Mouse (Mus musculus) bone marrow macrophage, adult 2 months (primary cell): ENCODE results near the gene Crhbp. TPM values are rescaled to one million over a fixed set of nuclear protein-coding genes. Genes with fewer than 3 reads are reported as not detected.

Experiments
- H3K27ac ChIP-seq: 2 replicates; pipeline ENCODE4 v1.5.1; 2012; ENCODE audit warnings: low read depth, low read length; ENCODE audit not compliant: insufficient read depth
- H3K4me1 ChIP-seq: 2 replicates; pipeline ENCODE4 v1.6.1; 2012; ENCODE audit warnings: low read length; ENCODE audit not compliant: control insufficient read depth, insufficient read depth
- H3K4me3 ChIP-seq: 2 replicates; pipeline ENCODE4 v1.5.1; 2012; ENCODE audit warnings: mild to moderate bottlenecking, low read length, moderate library complexity; ENCODE audit not compliant: insufficient read depth
- CTCF ChIP-seq: IDR thresholded peaks from 2 replicates; pipeline ENCODE4 v1.5.1; 2012; ENCODE audit warnings: low read depth, mild to moderate bottlenecking, low read length, moderate library complexity
- POLR2A ChIP-seq: IDR thresholded peaks from 2 replicates; pipeline ENCODE4 v1.6.1; 2012; ENCODE audit warnings: mild to moderate bottlenecking, low read depth, low read length, borderline replicate concordance
- polyA plus RNA-seq: library from polyadenylated mRNA; stranded (reverse); fragments of >200 nt; gene quantifications from 2 replicates; pipeline ENCODE4 v1.2.4, GENCODE M21; 2012; ENCODE audit not compliant: missing spikeins, insufficient read depth, insufficient read length

Crhbp gene
- polyA plus RNA-seq: not detected in 2 replicates

DNA sequence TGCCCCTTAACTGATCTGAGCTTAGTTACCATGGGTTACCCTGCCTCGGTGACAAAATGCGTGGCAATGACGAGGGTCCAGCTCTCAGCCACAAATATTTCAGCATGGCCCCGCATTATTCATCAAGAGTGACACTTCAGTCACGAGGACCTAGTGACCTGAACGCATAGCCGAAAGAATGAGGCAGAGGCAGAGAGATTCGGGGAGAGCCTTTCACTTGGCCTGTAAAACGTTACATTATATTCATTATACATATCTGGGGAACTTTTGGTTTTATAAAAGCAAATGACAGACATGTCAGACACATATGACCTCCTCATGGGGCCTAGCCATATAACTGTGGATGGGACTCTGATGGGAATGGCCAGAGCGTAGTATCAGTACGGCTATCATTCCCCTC lies at the start of gene Crhbp:
Gene Crhbp, minus strand, starts transcription at position 101 of the 400 bp plus-strand sequence.
- no peak for TF ChIP-seq CTCF
- no peak for TF ChIP-seq POLR2A
- peaks cover 5% of the 10 kb centered on the region; the same call in 1 of the 2 replicates for H3K4me1 ChIP-seq
- H3K27ac ChIP-seq: no peak within 1 kb of the TSS
- H3K4me3 ChIP-seq: peak within 1 kb of the TSS; percentile 19; the same call in 1 of the 2 replicates

DNA sequence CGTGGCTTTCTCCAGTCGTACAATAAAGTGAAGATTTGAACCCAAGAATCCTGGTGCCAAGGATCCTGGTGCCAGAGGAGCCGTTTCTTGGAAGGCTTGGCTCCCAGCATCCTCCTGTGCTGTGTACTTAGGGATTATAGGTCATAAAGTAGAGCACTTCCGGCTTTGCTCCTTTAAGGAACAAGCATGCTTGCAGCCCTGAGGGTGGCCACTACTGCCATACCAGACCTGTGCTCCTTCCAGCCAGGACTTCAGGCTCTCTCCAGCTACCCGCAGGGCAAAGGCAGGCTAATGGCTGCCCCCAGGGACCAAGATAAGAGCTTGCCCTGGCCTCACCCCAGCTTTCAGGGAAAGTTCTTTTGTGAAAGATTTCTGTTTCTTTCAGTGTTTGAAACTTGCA lies 48.6 kb upstream of the Crhbp start:
- Histone ChIP-seq H3K4me3 (no peak overlapping the region), H3K4me1 (peaks cover 14% of the 10 kb centered on the region), H3K27ac (no peak overlapping the region)
- TF ChIP-seq POLR2A: no peak
- no peak for TF ChIP-seq CTCF

DNA sequence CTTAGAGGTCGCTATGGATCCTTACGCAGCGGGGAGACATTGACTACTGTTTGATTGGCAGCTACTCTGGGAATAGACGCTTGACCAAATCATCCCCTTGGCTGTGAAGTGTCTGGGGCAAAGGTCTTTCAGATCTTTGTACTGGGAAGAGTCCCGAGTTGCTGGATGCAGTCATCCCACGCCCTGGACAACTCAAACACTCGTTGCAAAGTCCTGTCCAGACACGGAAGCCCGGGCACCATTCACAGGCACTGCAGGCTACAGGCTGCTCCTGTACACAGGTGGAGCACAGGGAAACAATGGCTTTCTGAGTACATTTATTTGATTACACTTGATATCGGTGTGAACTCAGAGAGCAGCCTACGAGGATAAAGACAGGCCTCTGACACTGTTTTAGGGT lies 46.6 kb upstream of the Crhbp start:
- H3K4me3 ChIP-seq: no peak overlapping the region
- TF ChIP-seq CTCF (no peak), POLR2A (no peak)
- H3K27ac ChIP-seq: no peak overlapping the region

DNA sequence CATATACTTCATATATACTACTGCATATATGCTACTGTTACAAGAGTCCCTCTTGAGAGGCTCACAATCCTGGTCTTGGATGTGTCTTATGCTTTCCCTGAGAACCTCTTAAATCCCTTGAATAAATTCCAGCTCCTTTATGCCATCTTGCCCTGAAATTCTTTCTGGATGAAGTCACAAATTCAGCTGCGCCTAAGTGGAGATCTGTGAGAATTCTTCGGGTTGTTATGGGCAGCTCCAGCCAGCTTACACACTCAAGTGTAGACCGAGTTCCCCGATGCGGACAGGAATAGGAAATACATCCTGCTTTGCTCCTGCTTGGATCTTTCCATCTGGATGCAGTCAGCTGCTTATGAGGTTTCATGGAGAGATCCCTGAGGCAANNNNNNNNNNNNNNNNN lies 39.9 kb upstream of the Crhbp start:
- Histone ChIP-seq H3K27ac (no peak overlapping the region), H3K4me1 (peaks cover 2% of the 10 kb centered on the region)
- no peak for TF ChIP-seq POLR2A
- no peak for TF ChIP-seq CTCF

More for the DNA sequence above, 46.6 kb upstream of the Crhbp start:
- H3K4me1 ChIP-seq: peaks cover 14% of the 10 kb centered on the region

DNA sequence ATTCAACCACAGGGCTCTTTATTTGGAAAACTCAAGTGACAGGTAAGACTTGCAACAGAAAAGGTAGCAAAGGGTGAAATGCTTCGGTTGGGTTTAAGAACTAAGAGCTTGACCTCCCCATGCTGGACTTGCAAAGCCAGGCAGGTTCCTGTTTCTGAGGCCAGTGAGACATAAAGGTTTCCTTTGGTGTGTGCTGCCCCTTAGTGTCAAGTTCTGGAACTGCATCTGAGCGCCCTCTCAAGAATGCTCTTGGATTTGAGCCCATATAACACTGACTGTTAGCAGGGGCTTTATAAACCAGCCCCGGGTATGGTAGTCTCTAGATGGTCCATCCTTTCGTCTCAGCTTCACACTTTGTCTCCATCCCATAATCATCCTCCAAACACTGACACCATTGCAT lies 36.7 kb upstream of the Crhbp start:
- peaks cover 2% of the 10 kb centered on the region for H3K4me1 ChIP-seq
- H3K27ac ChIP-seq: no peak overlapping the region

More for the DNA sequence above, 39.9 kb upstream of the Crhbp start:
- H3K4me3 ChIP-seq: no peak overlapping the region

DNA sequence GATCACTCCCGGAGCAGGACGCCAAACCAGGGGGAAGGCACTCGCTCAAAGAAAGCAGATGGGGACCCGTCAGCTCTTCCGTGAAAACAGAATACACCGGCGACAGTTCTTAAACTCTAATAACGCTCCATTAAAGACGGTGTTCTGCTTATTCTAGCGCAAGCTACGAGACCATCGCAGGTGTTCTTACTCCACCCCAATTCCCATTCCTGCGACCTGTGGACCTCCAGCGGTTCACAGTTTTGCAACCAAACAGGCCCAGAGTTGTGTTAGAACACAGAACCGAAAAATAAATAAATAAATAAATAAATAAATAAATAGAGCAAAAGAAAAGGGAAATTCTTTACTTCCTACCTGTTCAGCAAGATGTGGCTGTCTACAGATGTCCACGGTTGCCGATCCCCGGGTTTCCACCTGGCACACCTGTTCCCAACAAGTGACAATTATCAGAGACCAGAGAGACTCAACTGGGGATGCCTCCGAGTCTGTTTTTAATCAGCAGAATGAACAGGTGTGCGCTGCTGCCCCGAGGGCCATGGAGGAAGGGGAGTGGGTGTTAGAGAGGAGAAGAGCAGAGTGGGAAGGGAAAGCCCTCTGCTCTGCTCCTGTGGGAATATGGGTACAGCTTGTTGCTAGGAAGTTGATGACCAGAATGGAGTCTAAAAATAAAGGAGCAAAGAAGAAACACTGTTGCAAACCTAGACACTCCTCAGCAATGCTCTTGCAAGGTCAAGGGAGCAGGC lies 34.1 kb upstream of the Crhbp start, which contains the start of gene S100z:
Gene S100z, minus strand, starts transcription at position 51 of the 743 bp plus-strand sequence.
- TF ChIP-seq POLR2A (no peak), CTCF (no peak)
- no peak within 1 kb of the TSS for H3K4me3 ChIP-seq
- peaks cover 2% of the 10 kb centered on the region for H3K4me1 ChIP-seq
- H3K27ac ChIP-seq: no peak within 1 kb of the TSS

More for the DNA sequence above, 36.7 kb upstream of the Crhbp start:
- no peak overlapping the region for H3K4me3 ChIP-seq
- peak; percentile 28; the same call in 1 of the 2 replicates for TF ChIP-seq CTCF
- TF ChIP-seq POLR2A: no peak

DNA sequence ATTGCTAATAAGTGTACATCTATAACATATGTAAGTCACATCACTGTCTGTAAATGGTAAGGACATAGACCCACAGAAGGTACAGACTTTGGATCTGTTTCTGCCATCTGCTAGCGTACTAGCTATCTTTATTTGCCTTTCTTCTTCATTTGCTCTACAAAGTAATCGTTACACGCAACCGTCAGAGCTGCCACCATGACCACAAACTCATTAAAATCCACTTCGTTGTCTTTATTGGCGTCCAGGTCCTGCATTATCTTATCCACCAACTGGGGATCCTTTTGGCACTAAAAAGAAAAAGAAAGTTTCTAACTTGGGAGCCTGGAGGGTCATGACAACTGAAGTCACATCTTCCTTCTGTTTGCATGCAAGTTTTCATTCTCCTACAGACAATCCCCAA lies 32.4 kb upstream of the Crhbp start:
- TF ChIP-seq CTCF (no peak), POLR2A (no peak)
- H3K4me1 ChIP-seq: peaks cover 2% of the 10 kb centered on the region
- H3K4me3 ChIP-seq: no peak overlapping the region
- H3K27ac ChIP-seq: no peak overlapping the region

DNA sequence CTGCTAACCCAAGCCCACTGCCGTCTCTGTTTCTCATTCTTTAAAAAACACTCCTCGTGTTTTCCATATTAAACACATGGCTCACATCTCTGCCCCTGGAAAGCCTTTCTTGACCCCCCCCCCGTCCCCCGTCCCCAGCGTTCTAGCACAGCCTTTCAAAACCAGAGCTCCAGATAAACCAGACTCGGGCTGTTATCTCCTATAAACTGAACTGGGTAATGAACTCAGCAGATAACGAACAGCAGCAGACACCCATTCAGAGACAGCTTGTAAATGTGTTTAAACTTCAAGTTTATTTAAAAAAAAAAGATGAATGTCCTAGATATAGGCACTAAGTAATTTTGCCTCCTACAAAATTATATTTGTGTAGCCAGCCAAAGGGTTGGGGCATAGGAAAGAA lies 30.4 kb upstream of the Crhbp start:
- no peak overlapping the region for H3K4me3 ChIP-seq
- TF ChIP-seq POLR2A (no peak), CTCF (no peak)
- H3K4me1 ChIP-seq: no peaks in the 10 kb centered on the region
- H3K27ac ChIP-seq: no peak overlapping the region

DNA sequence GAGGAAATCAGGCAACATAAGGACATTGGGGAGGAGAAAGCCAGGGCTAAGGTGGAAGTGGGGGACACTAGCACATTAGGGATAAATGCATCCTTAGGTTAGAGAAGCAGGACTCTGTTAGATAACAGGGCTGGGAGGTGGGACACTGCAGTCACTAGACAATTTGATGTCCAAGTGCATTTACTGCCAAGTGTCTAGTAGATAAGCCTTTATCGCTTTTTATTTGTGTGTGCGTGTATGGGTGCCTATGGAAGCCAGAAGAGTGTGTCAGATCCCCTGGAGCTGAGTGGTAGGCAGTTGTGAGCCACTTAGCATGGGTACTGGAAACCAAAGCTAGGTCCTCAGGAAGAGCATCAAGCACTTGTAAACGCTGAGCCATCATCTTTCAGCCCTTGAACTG lies 29.6 kb upstream of the Crhbp start:
- Histone ChIP-seq H3K4me3 (no peak overlapping the region), H3K27ac (no peak overlapping the region)
- TF ChIP-seq CTCF (no peak), POLR2A (no peak)

DNA sequence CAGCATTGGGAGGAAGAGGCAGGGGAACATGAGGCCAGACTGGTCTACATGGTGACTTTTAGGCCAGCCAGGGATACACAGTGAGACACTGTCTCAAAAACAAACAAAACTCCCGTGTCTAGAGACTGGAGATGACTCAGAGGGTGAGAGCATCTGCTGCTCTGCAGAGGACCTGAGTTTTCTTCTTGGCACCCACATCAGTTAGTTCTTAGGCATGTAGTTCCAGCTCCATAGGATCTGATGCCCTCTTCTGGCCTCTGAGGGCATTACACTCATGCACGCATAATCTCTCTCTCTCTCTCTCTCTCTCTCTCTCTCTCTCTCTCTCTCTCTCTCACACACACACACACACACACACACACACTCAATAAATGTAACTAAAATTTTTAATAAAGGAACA lies 26.2 kb upstream of the Crhbp start:
- H3K27ac ChIP-seq: no peak overlapping the region
- TF ChIP-seq CTCF: peak; percentile 41; the same call in 1 of the 2 replicates
- TF ChIP-seq POLR2A: no peak
- no peak overlapping the region for H3K4me3 ChIP-seq
- no peaks in the 10 kb centered on the region for H3K4me1 ChIP-seq

More for the DNA sequence above, 29.6 kb upstream of the Crhbp start:
- no peaks in the 10 kb centered on the region for H3K4me1 ChIP-seq

DNA sequence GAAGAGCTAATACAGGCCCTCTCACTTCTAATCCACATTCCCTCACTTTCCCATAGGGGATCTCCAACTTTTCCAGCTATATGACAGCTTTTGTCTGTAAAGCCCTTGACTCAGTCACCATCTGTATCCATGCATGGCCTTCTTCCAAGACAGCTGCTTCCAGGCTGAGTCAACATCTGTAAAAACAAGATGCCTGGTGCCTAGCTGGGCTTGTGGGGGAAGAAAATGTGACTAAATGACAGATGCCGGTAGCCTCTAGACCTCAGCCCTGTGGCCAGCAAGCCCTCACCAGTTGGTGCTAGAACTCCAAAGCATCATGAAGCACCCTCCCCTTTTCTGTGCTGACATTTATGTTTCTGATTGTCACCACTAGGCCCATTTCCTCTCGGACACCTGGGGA lies 6.8 kb upstream of the Crhbp start:
- H3K4me1 ChIP-seq: no peaks in the 10 kb centered on the region
- no peak overlapping the region for H3K4me3 ChIP-seq
- H3K27ac ChIP-seq: no peak overlapping the region
- no peak for TF ChIP-seq POLR2A
- TF ChIP-seq CTCF: no peak
